Mouse (Mus musculus) embryonic stem cell, embryonic (primary cell): ENCODE measurements at regions not wholly inside any gene's neighbourhood (a gene's known extent, or its start where the extent isn't known, plus 50 kb on each side); places are given as distances from the start of the nearest gene placed in this dataset.

Source experiments
- CTCF ChIA-PET, 4 experiments: fragments of 300-600 bp in 2 of 4; fragments of 350-600 bp in 2 of 4; sonication (Branson Sonifier 250); formaldehyde crosslinking; loops; one replicate each; lab custom pipeline; 2022; ENCODE audit warnings: inconsistent platforms in 2 of 4; lab: Charles Lee
- POLR2A ChIA-PET, 4 experiments: fragments of 300-600 bp in 2 of 4; fragments of 350-600 bp in 2 of 4; sonication (Branson Sonifier 250); formaldehyde crosslinking; loops; one replicate each; lab custom pipeline; 2022; ENCODE audit warnings: antibody characterized with exemption in 4 of 4, inconsistent platforms in 1 of 4; lab: Charles Lee

GRCm38 (mm10) chr13:83076611-83077010, 427.2 kb upstream of the Mef2c start:
- ChIA-PET POLR2A (no interaction called here), CTCF (interaction anchor here in 1 of 4 experiments (1.2 kb wide), 1 partner anchor 107 kb away, joined by 3 read pairs; no protein-coding TSS in a partner anchor)

GRCm38 (mm10) chr13:83077085-83077484, 426.7 kb upstream of the Mef2c start:
- ChIA-PET POLR2A (no interaction called here), CTCF (no interaction called here)

DNA sequence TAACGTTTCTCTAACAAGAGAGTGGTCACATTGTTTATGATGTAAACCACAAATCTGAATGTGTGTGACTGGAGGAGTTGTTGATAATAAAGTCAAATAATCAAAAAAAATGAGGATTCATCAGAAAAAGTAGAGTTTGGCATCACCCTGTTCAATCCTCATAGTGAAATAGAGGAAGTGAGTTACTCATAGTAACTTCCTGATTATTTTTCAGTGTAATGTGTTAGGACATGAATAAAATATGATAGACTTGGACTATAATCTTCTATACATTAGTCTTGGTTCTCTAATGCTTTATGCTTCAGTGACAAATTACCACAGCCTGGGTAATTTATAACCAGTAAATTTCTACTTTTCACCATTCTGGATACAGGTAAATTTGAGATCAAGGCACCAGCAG, 424.5 kb upstream of the Mef2c start:
- POLR2A ChIA-PET = no interaction called here
- CTCF ChIA-PET = no interaction called here

DNA sequence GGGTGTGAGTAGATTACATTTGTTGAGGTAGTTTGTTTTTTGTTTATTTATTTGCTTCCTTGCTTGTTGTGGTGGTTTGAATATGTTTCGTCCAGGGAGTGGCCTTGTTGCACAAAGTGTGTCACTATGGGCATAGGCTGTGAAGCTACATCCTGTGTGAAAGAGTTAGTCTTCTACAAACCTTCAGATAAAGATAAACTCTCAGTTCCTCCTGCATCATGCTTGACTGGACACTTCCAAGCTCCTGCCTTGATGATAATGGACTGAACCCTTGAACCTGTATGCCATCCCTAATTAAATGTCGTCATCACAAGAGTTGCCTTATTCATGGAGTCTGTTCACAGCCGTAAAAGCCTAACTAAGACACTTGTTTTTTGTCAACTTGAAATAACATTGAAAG, 418.9 kb upstream of the Mef2c start:
- CTCF ChIA-PET = no interaction called here
- POLR2A ChIA-PET = no interaction called here

GRCm38 (mm10) chr13:83099908-83100307, 403.9 kb upstream of the Mef2c start:
- ChIA-PET CTCF (no interaction called here), POLR2A (no interaction called here)

DNA sequence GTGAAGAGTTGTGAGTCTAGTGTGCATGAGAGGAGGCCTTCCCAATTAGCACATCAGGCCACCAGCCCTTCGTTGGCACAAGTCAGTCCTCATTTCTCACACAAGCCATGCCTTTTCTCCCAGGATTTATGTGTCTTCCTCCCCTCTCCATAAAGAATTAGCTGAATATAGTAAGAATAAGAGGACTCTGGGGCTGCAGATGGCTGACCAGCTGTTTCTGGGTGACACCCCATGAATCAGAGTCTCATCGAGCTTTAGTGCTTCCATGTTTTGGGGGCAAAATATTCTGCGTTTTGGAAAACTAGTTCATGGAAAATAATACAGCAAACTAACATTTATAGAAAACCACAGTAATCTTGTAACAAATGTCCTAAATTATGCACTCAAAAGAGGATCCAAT, 393.2 kb upstream of the Mef2c start:
- CTCF ChIA-PET = no interaction called here
- POLR2A ChIA-PET = no interaction called here

- ChIA-PET POLR2A (no interaction called here), CTCF (no interaction called here)
Measured at GRCm38 (mm10) chr13:83111503-83111902, 392.3 kb upstream of the Mef2c start.

- POLR2A ChIA-PET = no interaction called here
Measured at GRCm38 (mm10) chr13:83112323-83112722, 391.5 kb upstream of the Mef2c start.

DNA sequence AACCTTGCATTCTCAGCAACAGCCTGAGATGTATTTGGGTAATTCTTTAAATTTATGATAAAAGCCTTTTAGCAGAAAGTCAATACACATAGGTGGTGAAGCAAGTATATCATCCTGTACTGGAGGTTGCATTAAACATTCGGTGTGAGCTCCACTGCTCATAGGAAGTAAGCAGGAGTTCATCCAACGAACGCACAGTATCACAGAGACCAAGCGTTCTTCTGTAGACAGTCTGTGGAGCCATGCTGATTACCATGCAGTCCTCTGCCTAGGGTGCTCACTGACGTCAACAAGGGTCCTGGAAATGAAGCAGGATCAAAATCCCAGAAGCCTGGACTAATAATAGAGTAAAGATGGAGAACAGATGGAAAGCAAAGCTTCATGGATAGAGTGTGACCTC, 391.1 kb upstream of the Mef2c start:
- ChIA-PET POLR2A (no interaction called here), CTCF (no interaction called here)

More at GRCm38 (mm10) chr13:83112323-83112722, 391.5 kb upstream of the Mef2c start:
- CTCF ChIA-PET = no interaction called here

GRCm38 (mm10) chr13:83113808-83114207, 390.0 kb upstream of the Mef2c start:
- ChIA-PET POLR2A (no interaction called here), CTCF (no interaction called here)

- CTCF ChIA-PET = no interaction called here
- POLR2A ChIA-PET = no interaction called here
Measured at GRCm38 (mm10) chr13:83114401-83114800, 389.4 kb upstream of the Mef2c start.

DNA sequence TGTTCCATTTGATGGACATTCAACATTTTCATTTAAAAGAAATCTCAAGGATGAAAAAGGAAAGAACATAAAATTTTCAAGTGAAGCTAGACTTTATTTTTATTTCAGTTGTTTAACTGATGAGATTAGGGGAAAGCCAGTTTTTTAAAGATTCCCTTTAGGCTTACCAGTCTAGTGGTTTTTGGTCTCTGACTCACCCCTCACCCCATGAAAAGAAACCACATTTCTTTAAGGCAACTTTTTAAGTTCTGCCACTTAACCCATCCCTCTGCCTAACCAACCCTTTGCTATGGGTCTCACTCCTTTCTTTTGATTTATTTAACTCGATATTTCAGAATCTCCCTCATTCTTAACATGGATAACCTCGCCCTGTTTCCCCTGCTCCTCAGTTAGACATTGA, 388.1 kb upstream of the Mef2c start:
- ChIA-PET CTCF (no interaction called here), POLR2A (interaction anchor here in 1 of 4 experiments (0.6 kb wide), 1 partner anchor 300 kb away, joined by 3 read pairs; no protein-coding TSS in a partner anchor)

DNA sequence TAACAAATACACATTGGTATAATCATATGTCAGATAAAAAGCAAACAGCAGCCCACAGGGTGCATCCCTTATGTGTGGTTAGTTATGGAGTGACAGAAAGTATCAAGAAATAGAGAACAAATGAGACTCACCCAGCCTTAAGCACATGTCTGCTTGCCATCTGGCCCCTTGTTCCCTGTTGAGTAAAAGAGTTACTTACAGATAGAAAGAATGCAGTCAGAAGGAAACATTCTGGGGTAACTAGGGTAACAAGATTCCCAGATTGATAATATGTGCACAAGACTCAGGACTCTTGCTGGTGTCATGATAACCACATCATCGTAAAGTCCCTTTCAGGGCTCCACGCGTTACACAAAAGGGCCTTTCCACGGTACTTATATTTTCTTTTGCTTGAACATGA, 383.5 kb upstream of the Mef2c start:
- CTCF ChIA-PET = no interaction called here
- POLR2A ChIA-PET = no interaction called here

- POLR2A ChIA-PET = no interaction called here
Measured at GRCm38 (mm10) chr13:83123596-83123995, 380.2 kb upstream of the Mef2c start.

DNA sequence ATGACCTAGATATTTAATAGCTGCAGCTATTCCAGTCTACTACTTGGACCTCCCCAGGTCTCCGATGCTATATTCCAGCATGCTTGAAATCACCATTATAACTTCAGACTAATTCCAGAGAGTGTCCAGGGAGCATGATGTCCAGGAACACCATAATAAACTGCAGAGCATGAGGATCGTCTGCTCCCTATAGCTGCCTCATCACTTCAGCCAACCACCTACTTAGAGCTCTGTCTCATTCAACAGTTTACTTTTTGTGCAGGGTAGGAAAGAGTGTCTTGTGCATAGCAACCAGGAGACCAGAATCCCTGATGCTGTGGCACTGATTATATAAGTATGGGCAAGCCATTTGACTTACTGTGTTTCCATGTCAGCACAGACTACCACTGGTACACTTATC, 379.2 kb upstream of the Mef2c start:
- ChIA-PET POLR2A (no interaction called here), CTCF (no interaction called here)

More at GRCm38 (mm10) chr13:83123596-83123995, 380.2 kb upstream of the Mef2c start:
- CTCF ChIA-PET = no interaction called here

DNA sequence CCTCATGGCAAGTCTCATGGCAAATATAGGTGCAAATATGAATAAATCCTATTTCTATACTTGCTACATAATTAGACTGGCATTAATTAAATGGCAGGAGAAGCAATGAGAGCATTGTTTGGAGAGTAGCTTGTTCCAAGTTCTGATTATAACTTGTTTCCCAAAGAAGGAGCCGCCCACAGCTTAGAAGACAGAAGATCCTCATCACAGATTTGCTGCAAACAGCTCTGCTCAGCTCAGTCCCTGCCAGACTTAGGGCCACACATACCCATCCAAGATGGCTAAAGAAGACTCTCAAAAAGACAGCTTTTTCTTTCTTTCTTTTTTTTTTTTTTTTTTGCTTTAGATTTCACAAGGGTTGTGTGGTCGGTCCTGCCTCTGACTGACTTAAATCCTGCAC, 377.4 kb upstream of the Mef2c start:
- ChIA-PET CTCF (no interaction called here), POLR2A (interaction anchor here in 2 of 4 experiments (0.7 kb wide), 2 partner anchors 497 to 767 kb away, joined by 3 to 4 read pairs; no protein-coding TSS in a partner anchor)

GRCm38 (mm10) chr13:83131129-83131981, 372.5 kb upstream of the Mef2c start:
- CTCF ChIA-PET = no interaction called here
- POLR2A ChIA-PET = no interaction called here

DNA sequence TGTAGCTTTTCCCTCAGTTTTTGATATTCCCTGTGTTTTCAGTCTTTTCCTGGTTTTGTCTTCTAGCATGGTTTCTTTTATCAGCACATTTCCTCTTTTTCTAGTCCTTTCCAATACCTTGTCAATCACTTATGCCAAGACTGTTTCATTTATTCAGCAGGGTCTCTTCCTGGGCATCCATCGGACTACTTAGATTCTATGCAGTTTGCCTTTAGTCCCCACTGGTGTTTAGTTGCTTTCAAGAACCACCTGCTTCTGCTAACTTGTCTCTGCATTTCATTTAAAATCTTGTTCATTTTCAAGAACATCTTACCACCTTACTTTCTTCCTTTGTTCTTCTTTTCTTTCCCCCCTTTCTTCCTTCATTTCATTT, 371.9 kb upstream of the Mef2c start:
- CTCF ChIA-PET = no interaction called here
- POLR2A ChIA-PET = no interaction called here

DNA sequence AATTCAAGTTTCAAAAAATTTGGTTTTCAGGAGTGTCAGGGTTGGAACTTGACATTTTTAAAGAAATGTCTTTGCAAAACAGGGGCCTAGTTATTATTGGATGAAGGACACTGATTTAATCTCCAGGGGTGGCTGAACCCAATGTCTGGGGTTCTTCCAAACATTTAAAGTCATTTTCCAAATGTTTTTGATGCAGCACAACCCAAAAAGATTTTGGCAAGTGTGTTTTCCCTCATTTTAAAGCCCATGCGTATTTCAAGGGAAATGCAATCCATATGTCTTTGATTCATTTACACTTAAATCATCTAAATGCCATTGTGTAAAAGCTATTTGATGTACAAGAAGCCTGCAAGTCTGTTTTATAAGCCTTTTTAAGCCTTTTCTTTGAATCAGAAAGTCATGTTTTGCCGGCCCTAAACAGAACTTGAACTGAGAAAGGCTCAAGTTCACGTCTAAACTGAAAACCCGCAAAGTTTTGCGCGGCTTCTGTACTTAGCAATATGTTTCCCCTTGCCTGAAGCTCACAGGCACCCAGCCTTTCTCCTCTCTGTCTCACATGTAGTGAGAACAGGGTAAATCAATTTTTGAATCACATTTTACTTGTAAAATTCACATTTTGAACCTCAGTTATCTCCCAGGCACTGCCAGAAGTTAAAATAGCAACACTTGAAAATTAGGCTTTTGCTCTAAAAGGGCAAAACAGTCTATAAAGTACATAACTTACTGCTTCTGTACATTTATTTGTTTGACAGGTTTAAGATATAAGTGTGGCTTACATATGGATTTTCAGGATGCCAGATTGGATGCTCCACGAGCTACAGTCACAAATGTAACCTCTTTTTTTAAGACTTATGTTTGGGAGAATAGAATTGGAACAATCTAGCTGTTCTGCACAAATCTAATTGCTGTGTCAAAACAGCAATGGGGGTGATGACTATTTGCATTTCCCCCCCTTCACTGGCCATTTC, 370.9 kb upstream of the Mef2c start:
- POLR2A ChIA-PET = no interaction called here
- CTCF ChIA-PET = no interaction called here

GRCm38 (mm10) chr13:83143316-83143715, 360.5 kb upstream of the Mef2c start:
- ChIA-PET CTCF (no interaction called here), POLR2A (no interaction called here)
